Mouse (Mus musculus) cerebellum, postnatal 10 days (tissue): Measurements from ENCODE around the gene Gm20773.
"Not testable (repeated sequence)": the region's sequence is repeated elsewhere in the genome, so short reads cannot be mapped to it uniquely, and the experiment has no call there.

Experiments used
- DNase-seq, 2 experiments: peaks; one replicate each; pipeline ENCODE4 v3.0.0; 2021; ENCODE audit warnings: mixed read lengths in 2 of 2

Gm20773 gene

DNA sequence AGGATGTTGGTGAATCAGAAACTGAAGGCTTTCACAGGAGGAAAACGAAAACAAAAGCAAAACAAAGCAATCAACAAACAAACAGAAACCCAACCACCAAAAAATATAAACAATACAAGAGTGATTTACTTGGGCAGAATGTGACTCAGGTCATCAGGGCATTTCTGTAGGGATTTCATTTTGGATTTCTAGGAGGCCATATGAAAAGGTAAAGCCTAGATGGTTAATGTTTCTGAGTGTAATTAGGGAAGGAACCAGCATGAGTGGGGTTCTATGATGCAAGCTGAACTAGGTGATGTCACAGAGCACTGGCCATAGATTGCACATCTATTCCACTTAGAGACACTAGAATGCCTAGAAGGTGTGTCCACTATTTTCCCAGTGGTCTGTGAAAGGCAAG, at the start of gene Gm20773:
Gm20773 (plus strand) TSS at position 301 of the 400 bp plus-strand sequence.
- DNase-seq, result not testable (repeated sequence)

DNA sequence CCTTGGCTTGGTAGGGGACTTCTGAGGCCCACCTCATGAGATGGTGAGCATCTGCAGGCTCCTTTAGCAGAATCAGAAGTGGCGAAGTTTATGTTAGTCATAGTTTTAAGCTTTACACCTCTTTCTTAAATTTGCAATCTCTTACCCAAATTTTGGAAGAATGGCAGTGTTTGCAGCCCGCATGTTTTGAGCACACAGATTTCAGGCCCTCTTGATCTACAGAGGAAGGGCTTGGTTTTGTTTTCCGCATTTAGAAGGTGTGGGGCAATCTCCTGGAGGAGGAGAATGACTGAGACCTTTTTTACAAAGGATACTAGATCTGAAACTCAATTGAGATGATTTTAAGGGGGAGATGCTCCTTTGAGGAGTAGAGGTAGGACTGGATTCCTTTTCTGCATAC, 28.3 kb upstream of the Gm20773 start, which contains the start of gene Gm21866:
Gm21866 (minus strand) TSS at position 101 of the 400 bp plus-strand sequence.
- DNase-seq, result not testable (repeated sequence)
